Mouse (Mus musculus): ENCODE results near the gene Slc16a3.

DNA sequence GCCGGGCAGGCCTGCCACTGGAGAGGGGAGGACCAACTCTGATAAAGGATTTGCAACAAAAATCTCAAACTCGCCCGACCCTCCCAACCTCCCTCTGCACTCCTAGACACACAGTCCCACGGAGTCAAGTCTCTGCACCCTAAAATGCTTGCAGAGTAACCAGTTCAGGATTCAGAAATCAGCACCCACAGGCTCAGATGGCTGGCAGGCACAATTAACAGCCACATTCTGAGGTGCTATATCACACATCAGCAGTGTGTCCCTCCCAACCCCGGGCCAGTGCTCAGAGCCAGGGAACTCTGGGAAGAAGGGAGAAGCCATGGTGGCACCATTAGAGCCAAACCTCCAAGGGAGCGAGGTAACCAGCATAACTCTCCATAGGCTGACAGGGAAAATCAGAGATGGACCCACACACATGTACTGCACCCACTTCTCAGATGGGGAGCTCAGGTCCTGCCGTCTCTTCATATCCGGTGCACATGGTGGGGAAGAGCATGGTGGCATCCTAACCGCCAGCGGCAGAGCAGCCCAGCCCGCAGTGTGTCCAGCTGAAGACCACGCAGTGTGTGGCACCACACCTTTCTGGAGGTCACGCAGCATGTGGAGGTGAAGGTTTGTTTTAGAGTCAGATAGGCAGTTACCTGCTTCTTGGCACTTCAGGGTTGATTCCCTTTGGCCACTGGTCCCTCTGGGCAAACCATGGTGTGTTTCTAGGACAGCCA, 13.9 kb downstream of the Slc16a3 start:
- TF ChIP-seq TCF12 (IDR thresholded peaks at IDR 0.05; ENCODE audit: insufficient read depth, poor library complexity, severe bottlenecking) (no peak), MYOG (IDR thresholded peaks at IDR 0.05; ENCODE audit: control insufficient read depth in 1 of 3, insufficient read depth in 1 of 3, insufficient read length in 2 of 3, low read depth in 2 of 3) (no peak), POLR2A (IDR thresholded peaks at IDR 0.05; ENCODE audit: insufficient read length, low read depth) (peak; percentile 25), CEBPB (IDR thresholded peaks at IDR 0.05; ENCODE audit: insufficient read depth, poor library complexity, severe bottlenecking) (no peak), MAX (IDR thresholded peaks at IDR 0.05; ENCODE audit: low read depth) (no peak), MYOD1 (IDR thresholded peaks at IDR 0.05; ENCODE audit: control insufficient read depth in 1 of 3, insufficient read length in 2 of 3, low read depth in 2 of 3) (no peak), POLR2AphosphoS2 (IDR thresholded peaks at IDR 0.05; ENCODE audit: insufficient read length, low read depth) (peak; percentile 19), SRF (IDR thresholded peaks at IDR 0.05; ENCODE audit: control insufficient read depth, insufficient read length, low read depth) (no peak)
